Mouse (Mus musculus) left cerebral cortex, postnatal 36 days (tissue): ENCODE results near the gene Gm10197. TPM values are rescaled to one million over a fixed set of nuclear protein-coding genes. Genes with fewer than 3 reads are reported as not detected.

Source experiments
- DNase-seq, 2 experiments: peaks; one replicate each; pipeline ENCODE4 v3.0.0; 2021 to 2022; ENCODE audit warnings: low spot score in 2 of 2, mixed read lengths in 1 of 2
- intact Hi-C: fragments of 180-260 bp; cut with DNase I; formaldehyde crosslinking; loops from one replicate; pipeline ENCODE4 v1.15.1; 2025
- total RNA-seq, 2 experiments: library from RNA; stranded (reverse); gene quantifications; 2 replicates each; pipeline ENCODE4 v1.2.3; 2021

Gene Gm10197
- total RNA-seq: not detected

DNA sequence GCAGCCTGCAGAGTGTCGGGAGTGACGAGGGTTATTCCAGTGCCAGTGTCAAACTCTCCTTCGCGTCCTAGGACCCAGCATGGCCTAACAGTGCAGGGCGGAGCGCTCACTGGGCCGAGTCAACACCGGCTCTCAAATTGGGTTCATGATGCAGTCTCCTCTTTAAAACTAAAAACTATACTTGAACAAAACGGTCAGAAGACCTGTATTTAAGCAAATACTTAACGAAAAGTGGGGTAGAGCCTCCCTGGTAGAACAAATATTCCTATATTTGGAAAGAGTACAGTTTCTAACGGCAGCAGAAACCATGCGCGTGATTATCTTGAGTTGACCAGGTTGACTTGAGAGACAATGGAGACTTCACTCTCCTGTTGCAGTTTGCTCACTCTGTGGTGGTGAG lies at the start of gene Gm10197:
TSS of gene Gm10197 (minus strand) at position 101 of the 400 bp plus-strand sequence.
- no peak for DNase-seq
- intact Hi-C loops: loop anchor here (5.0 kb wide), 1 partner anchor 364 kb away; no protein-coding TSS in a partner anchor

DNA sequence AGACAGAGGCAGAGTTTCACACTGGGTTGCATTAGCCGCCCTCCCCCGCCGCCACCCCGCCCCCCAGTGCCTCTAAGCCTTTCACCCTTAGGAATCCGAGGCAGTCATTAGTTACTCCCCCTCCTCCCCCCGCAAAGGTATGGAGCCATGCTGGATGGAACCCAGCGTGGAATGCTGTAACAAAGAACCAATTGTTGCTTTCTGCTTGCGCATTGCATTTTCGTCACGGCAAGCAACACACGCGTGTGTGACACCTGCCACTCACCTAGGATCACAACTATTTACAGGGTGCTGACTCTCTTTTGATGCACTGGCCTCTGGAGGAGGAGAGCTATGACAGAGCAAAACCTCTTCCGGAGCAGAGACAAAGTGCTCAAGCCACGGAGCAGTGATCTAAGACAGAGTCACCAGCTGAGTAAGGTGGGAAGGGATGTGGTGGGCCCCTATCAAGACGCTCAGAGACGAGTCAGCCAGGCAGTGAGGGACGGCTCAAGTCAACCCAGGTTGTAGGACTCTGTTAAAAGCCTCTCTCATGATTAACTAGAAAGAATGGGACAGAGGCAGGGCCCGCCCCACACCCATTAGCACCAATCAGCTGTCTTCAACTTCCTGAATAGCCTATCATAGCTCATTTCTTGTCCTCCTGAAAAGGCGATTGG lies 49.5 kb upstream of the Gm10197 start:
- peak in 1 of 2 experiments; percentile 39 for DNase-seq
- intact Hi-C loops: no loop called here

DNA sequence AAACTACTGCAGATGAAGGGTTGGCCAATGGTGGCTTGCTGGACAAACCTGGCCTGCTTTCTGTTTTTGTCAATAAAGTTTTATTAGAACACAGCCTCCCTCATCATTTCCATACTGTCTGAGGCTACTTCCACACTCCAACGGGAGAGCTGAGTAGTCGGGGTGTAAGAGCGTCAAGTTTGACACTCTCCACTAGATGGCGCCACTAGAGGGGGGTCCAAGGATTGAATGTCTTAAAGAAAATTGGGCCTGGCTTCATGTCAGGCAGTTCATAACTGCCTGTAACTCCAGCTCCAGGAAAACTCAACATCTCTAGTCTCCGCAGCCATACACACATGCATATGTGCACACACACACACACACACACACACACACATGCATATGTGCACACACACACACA lies 48.3 kb upstream of the Gm10197 start:
- no peak for DNase-seq
- intact Hi-C loops: no loop called here

DNA sequence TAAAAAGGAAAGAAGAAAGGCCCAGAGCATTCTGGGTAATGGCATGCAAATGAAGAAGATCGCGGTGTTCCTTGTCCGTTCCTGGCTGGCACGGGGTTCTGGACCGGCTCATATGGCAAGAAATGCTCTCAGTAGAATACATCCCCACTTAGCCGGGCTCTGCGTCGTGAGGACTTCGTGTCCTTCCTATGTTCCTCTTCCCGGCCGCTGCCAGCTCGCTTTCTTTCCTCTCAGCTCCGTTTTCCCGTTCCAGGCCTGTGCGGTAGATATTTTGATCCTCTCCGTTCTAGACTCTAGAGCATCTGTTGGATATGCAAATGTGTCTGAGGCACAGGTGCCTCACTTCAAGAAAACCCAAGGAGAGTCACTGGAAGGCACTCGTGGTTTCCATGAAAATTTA lies 43.6 kb upstream of the Gm10197 start:
- peak; percentile 49 to 74 for DNase-seq
- intact Hi-C loops: no loop called here

DNA sequence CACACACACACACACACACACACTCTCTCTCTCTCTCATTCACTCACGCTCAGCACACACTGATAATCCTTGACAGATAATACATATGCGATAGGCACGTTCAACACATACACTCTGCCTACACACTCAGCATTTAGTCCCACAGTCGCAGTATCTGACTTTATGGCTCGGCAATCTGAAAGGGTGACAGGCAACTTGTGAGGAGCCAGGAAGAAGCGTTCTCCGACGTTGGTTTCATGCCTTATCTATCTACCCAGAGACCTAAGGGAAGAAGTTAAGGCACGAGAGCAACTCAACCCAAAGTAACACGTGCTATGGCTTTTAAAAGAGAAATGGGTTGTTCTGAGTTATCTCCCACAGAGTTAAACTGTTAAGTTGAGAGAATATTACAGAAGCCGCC lies 43.1 kb upstream of the Gm10197 start:
- intact Hi-C loops: no loop called here
- DNase-seq: no peak

DNA sequence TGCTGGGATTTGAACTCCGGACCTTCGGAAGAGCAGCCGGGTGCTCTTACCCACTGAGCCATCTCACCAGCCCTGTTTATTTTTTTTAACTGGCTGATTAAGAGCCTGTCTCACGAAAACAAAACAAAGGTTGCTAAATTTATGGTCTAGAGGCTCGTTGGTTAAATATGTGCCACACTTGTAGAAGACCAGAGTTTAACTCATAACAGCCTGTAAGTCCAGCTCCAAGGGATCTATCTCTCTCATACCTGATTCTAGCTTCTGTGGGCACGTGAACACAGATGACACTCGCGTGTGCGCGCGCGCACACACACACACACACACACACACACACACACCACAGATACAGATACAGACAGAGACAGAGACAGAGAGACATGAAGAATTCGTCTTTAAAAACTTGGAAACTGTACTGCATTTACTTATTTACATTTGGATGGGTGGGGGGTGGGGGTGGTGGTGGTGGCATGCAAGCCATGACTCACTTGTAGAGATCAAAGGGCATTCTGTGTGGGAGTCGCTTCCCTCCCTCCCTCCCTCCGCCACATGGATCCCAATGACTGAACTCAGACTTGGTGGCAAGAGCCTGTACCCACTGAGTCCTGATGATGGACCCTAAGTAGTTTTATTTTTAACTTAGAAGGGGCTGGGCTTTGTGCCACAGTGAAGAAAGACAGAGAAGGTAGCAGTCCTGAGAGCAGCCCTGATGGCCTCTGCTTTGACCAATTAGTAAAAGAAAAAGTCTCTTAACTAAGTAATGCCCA lies 42.2 kb upstream of the Gm10197 start:
- intact Hi-C loops: no loop called here
- no peak for DNase-seq

DNA sequence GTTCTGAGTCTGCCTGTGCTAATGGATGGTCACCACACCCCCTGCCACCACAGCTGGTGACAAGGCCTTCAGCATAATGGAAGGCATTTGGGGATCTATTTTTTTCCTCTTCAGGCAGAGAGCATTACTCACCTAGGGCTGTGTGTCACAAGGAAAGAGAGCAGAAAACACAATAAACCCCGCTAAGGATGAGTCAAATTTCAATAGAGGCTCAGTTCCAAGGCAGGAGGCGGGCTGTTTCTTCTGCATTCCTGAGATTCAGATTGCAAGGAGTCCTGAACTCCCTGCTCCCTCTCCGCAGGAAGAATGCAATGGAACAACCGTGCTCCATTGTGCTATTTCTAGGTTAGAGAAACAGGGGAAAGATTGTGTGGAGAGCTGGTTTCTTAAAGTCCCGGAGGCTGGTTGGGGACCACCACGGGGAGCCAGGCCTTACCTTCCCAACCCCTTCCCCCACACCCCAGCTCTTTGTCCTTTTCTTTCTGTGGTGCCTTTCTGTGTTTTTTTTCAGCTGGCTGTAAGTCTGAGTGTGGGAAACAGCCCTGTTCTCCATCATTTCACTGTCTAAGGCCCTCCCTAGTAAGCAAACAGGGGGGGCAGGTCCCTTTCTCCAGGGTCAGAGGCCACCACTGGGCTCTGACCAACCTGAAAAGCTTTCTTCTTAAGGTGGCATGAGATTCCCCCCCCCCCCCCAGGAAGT lies 40.7 kb upstream of the Gm10197 start:
- DNase-seq: peak in 1 of 2 experiments; percentile 45

DNA sequence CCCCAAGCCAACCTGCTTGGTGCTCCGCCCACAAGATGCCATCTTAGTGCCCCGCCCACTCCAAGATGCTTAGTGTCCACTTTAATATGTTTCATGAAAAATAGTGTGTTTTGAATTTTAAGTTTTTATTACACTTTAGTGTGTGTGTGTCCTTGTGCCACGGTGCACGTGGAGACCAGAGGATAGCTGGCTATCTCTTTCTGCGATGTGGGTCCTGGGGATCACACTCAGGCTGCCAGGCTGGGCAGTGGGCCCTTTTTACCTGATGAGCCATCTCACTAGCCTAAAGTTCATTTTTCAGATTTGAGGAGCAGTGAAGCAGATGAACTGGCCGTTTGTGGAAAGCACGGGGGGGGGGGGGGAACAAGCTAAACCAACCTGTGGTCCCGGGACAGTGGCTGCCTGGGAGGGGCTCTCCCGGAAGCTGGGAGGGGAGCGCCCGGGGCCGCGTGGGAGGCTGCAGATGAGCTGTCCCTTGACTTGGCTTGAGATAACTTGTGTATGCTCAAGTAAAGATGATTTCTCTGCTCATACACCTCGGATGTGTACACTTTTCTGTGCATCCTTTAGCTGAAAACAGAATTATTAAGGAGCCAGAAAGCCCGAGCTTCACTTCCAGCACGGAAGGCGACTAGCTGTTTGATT lies 38.2 kb upstream of the Gm10197 start:
- no peak for DNase-seq
- intact Hi-C loops: loop anchor here (10.0 kb wide), 1 partner anchor 345 kb away; no protein-coding TSS in a partner anchor

More for the DNA sequence above, 40.7 kb upstream of the Gm10197 start:
- intact Hi-C loops: no loop called here

DNA sequence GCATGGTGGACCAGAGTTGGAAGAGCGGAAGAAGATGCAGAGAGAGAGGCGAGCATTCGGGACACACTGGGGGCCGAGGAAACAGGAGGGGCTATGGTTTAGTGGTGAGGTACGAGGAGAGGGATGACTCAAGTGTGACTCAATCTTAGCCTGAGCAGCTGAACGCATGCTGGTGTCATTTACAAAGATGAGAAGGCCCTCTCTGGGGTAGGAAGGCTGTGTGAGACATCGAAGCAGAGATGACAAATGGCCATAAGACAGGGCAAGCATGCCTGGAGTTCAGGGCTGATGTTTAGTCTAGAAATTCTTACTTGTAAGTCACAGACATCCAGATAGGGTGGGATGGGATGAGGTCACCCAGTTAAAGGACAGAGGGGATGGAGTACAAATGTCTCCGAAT lies 36.8 kb upstream of the Gm10197 start:
- intact Hi-C loops: loop anchor here (10.0 kb wide), 1 partner anchor 346 kb away; no protein-coding TSS in a partner anchor
- no peak for DNase-seq

DNA sequence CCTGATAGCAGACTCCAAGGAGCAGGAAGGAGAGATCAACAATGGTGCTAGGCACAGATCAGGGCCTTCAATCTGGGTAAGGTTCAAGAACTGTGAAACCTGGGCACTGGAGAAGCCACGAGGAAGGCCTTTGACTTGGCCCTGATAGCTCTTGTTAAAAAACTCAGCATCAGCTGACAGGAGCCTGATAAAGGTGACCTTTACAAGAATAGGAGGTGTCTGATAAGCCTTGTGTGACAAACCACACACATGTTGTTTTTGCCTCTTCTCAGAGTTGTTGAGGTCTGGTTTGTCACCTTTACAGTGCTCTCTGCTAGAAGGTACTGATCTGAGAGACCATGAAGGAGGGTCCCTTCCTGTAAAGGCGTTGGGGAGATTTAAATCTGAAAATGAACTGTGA lies 35.8 kb upstream of the Gm10197 start:
- DNase-seq: no peak
- intact Hi-C loops: loop anchor here (10.0 kb wide), 1 partner anchor 347 kb away; no protein-coding TSS in a partner anchor

DNA sequence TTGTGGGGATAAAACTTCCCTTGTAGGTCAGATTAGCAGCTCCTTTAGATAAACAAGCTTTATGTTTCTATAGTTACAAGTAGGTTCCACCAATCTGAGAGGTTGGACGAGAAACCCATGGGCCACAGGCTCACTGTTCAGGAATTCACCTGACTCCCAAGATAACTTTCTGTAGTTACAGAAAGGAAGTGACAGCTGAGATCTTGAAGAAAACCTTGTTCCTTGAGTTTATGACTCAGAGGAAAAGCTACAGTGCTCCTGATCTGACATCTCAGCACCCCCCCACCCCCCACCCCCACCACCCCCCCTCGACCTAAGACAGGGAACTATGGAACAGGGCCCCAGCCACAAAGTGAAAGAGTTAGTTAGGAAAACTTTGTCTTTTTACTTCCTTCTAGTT lies 34.2 kb upstream of the Gm10197 start:
- intact Hi-C loops: loop anchor here (10.0 kb wide), 1 partner anchor 349 kb away; no protein-coding TSS in a partner anchor
- no peak for DNase-seq

DNA sequence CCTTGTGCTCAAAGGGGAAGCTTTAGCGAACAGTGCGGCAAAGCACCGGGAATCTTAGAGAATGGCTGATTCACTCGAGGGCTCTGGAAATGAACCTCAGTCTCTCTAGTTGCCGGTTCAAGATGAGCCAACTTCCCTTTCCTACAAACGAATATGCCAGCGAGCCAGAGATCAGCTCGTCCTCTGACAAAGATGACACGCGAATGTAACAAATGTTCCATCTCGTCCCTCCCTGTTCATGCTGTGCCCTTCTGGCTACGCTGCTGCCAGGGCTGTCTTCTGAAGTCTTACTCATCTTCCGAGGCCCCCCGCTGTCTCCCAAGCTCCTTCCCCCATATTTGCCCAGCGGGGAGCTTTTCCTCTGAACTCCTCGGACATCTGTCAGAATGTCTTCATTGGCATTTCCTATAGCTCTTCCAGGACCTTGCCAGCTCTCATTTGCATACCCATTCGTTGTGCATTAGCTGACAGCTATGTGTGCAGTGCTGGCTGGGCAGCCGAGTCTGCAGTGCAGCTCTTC lies 33.3 kb upstream of the Gm10197 start:
- DNase-seq: no peak
- intact Hi-C loops: loop anchor here (10.0 kb wide), 1 partner anchor 350 kb away; no protein-coding TSS in a partner anchor

DNA sequence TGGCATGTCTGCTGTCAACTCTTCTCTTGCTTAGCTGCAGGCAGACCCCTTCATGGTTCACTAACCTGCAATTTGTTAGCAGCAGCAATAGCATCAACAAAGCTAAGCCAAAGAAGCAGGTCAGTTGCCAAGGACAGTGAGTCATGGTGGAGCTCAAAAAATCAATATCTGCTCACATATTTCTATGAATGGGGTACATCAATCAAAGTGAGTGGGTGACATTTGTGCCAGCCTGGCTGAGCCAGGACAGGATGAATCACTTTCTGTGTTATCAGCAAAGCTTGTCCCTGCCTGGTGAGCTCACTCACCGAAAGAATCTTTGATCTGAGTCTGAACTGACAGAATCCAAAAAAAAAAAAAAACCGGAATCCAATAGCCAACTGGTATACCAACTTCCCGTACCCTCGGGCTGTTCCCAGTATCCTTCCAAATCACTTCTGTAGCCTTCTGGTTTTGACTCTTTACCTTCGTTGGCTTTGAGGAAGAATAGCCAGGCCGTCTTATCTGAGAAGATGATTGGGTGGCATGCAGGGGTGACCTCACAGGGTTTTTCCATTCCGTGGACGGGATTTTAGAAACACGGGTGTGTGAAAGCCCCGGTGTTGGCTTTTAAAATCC lies 32.8 kb upstream of the Gm10197 start:
- intact Hi-C loops: loop anchor here (10.0 kb wide), 1 partner anchor 350 kb away; no protein-coding TSS in a partner anchor
- no peak for DNase-seq

DNA sequence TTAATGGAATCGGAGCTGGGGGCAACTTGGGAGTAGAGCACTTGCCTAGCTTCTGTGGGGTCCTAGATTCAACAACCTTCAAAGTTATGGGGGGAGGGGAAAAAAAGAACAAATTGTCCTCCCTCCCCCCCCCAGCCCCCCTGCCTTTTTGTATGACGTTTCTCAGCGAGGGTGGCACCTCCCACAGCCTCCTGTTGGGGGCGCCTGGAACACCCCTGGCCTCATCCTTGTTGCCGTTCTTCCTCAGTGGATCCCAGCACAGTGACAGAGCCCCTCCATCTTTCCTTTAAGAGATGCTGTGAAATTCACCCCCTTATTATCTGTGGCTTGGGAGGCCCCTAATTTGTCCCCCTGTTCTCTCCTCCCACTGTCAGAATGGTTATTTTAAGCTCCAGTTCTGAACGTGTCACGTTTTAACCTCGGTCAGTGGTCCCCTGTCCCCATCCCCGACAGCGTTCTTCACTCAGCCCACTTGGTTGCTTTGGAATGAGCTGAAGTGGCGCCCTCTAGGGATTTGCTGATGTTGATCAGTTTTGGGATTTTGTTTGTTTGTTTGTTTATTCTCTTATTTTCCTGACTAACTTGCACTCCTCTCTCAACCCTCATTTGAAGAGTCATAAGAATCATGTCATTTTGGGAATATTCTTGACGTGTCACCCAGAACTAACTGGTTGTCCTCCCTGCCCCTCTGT lies 31.3 kb upstream of the Gm10197 start:
- no peak for DNase-seq
- intact Hi-C loops: loop anchor here (10.0 kb wide), 1 partner anchor 352 kb away; no protein-coding TSS in a partner anchor

DNA sequence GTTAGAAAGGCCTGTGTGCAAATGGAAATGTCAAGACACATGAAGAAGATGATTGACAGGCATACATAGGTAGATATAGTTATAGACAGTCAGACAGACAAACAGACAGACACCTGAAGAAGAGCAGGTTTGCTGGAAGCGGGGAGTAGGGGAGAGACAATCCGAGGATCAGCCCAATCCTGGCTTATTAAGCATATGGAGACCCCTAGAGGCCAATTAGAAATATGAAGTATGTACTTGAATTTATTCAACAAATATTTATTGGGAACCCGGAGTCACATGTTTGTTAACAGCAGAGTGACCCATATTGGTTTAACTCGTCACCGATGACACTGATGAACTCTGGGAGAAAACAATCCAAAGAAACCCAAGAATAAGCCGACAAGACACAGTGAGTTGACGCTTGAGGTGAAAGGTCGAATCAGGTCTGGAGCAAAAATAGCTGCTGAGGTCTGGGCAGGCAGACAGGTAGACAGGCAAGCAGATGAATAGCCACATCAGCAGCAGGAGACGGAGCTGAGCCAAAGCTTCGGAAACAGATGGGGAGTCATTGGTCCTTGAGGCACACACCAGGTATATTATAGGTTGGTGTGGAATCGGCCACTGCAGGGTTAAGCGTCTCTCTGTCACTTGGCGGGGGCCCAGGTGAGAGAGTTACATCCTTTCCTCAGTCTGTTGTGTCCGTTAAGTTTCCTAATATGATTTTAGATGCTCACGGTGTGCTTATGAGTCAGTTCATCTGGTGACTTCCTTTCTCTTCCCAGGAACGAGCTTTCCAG lies 29.0 kb upstream of the Gm10197 start:
- intact Hi-C loops: loop anchor here (10.0 kb wide), 1 partner anchor 354 kb away; no protein-coding TSS in a partner anchor

DNA sequence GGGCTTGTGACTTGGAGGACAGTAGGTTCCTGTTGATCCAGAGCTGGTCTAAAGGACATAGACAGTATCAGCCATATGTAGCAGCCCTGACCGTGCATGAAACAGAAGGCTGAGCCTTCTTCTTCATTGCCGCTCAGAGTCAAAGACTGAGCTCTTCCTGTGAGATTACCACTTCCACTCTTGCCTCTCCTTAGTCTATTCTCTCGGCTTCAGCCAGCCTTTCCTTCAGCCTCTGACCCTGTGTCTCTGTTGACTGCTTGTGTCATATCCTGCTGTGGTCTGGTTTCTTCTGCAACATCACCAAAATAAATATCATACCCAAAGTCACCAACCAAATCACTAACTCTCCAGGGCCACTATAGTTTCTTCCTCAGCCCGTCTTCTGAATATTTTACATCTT lies 27.6 kb upstream of the Gm10197 start:
- DNase-seq: no peak
- intact Hi-C loops: no loop called here

More for the DNA sequence above, 29.0 kb upstream of the Gm10197 start:
- DNase-seq: no peak

DNA sequence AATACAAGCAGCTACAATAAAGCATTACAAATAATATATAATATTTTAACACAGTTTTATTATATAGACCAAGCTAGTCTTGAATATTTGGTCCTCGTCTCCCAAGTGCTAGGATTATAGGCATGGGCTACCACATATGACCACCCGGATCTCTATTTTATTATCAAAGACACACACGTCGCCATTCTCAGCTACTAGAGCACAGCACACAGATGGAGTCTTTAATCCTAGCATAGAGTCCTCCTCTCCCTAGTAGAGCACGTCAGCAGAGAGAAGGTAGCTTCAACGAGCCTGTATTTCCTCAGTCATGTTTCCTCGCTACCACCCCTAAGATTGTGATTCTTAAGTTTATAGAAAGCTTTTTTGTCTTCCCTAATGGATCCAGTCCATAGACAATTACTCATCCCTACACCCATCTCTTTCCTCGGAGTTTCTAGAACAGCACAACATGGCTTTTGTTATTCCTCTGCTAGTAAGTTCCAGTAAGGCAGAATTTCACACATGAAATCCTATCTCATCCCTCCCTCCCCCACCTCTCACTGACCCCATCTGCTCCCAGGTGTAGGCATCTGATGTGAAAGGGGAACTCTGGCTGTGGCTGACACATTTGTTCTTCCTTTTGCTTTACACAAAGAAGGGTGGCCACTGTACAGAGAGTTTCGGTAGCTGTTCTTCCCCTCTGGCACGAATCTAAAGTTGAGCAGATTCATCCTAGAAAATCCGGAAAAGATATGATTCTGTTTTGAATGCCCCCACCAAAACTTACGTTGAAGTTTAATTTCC lies 26.1 kb upstream of the Gm10197 start:
- no peak for DNase-seq
- intact Hi-C loops: no loop called here
